Mouse (Mus musculus) neural tube, embryonic 13.5 days (tissue): Measurements from ENCODE around the gene March2. TPM values are rescaled to one million over a fixed set of nuclear protein-coding genes. Genes with fewer than 3 reads are reported as not detected.
"Not testable (repeated sequence)": the region's sequence is repeated elsewhere in the genome, so short reads cannot be mapped to it uniquely, and the experiment has no call there.

Experiments used
- ATAC-seq: fragments of 200-750 bp; cut with Nextera tagmentation; 2 replicates; pipeline ENCODE4 v1.8.0; 2017; ENCODE audit warnings: low read depth, mild to moderate bottlenecking, moderate TSS enrichment, moderate library complexity
- H3K27ac ChIP-seq: fragments of 300-500 bp; sonication (generic); replicated peaks from 2 replicates; pipeline ENCODE4 v1.5.1; 2015; ENCODE audit warnings: moderate library complexity, mild to moderate bottlenecking, inconsistent platforms
- H3K27me3 ChIP-seq: fragments of 300-500 bp; sonication (generic); 2 replicates; pipeline ENCODE4 v1.6.1; 2015; ENCODE audit warnings: mild to moderate bottlenecking, inconsistent platforms
- H3K36me3 ChIP-seq: fragments of 300-500 bp; sonication (generic); 2 replicates; pipeline ENCODE4 v1.6.1; 2015; ENCODE audit warnings: mild to moderate bottlenecking, inconsistent platforms
- H3K4me1 ChIP-seq: fragments of 300-500 bp; sonication (generic); replicated peaks from 2 replicates; pipeline ENCODE4 v1.6.1; 2015; ENCODE audit warnings: inconsistent platforms
- H3K4me2 ChIP-seq: fragments of 300-500 bp; sonication (generic); 2 replicates; pipeline ENCODE4 v1.6.1; 2015; ENCODE audit warnings: inconsistent platforms, mild to moderate bottlenecking, moderate library complexity
- H3K4me3 ChIP-seq: fragments of 300-500 bp; sonication (generic); 2 replicates; pipeline ENCODE4 v1.5.1; 2015; ENCODE audit warnings: mild to moderate bottlenecking, inconsistent platforms
- H3K9ac ChIP-seq: fragments of 300-500 bp; sonication (generic); 2 replicates; pipeline ENCODE4 v1.6.1; 2015; ENCODE audit warnings: moderate library complexity, mild to moderate bottlenecking, inconsistent platforms
- H3K9me3 ChIP-seq: fragments of 300-500 bp; sonication (generic); 2 replicates; pipeline ENCODE4 v1.6.1; 2016; ENCODE audit warnings: inconsistent platforms
- WGBS: fragments of 180-500 bp; shearing (Covaris S2); methylation state at CpG from one replicate; pipeline ENCODE4 v1.1.7; 2015; 5-methylcytosine and 5-hydroxymethylcytosine counted together
- polyA plus RNA-seq: library from polyadenylated mRNA; unstranded; fragments of >200 nt; fragmentation: Nextera tagmentation; extraction: Ambion mirVana; gene quantifications from 2 replicates; pipeline ENCODE4 v1.2.1, GENCODE M21; 2015

March2 gene
- polyA plus RNA-seq, 1 experiment from 2014 or later = 74.9 TPM

- Histone ChIP-seq H3K4me1 (peaks cover 2% of the 10 kb centered on the region; the same call in 1 of the 2 replicates), H3K27me3 (no peaks in the 10 kb centered on the region), H3K9ac (no peak overlapping the region), H3K4me2 (no peak overlapping the region), H3K4me3 (no peak overlapping the region), H3K36me3 (peaks cover 51% of the 10 kb centered on the region), H3K27ac (no peak overlapping the region), H3K9me3 (no peaks in the 10 kb centered on the region)
- no peak for ATAC-seq
- 88% methylated on average over 2 of the region's 2 CpGs for WGBS
Observed at GRCm38 (mm10) chr17:33746011-33746410, 27.5 kb upstream of the March2 start.

- no peak overlapping the region for H3K9ac ChIP-seq
- H3K27ac ChIP-seq = no peak overlapping the region
- no peak overlapping the region for H3K4me3 ChIP-seq
- no peak overlapping the region for H3K4me2 ChIP-seq
- H3K9me3 ChIP-seq = no peaks in the 10 kb centered on the region
- no peaks in the 10 kb centered on the region for H3K27me3 ChIP-seq
- no peaks in the 10 kb centered on the region for H3K4me1 ChIP-seq
- 92% methylated on average over 5 of the region's 5 CpGs for WGBS
- no peak for ATAC-seq
- peaks cover 40% of the 10 kb centered on the region for H3K36me3 ChIP-seq
Observed at GRCm38 (mm10) chr17:33744686-33745384, 26.4 kb upstream of the March2 start.

- Histone ChIP-seq H3K9me3 (no peaks in the 10 kb centered on the region), H3K4me1 (no peaks in the 10 kb centered on the region), H3K4me3 (no peak overlapping the region), H3K27me3 (no peaks in the 10 kb centered on the region), H3K36me3 (peaks cover 16% of the 10 kb centered on the region), H3K4me2 (no peak overlapping the region), H3K27ac (no peak overlapping the region), H3K9ac (no peak overlapping the region)
- 94% methylated on average over 1 of the region's 1 CpGs for WGBS
- ATAC-seq = no peak
Observed at GRCm38 (mm10) chr17:33742420-33742819, 23.9 kb upstream of the March2 start.

- H3K27me3 ChIP-seq, ATAC-seq, H3K4me2 ChIP-seq, H3K9me3 ChIP-seq, H3K27ac ChIP-seq, H3K4me3 ChIP-seq, H3K4me1 ChIP-seq, H3K9ac ChIP-seq, H3K36me3 ChIP-seq: not testable (repeated sequence)
- 88% methylated on average over 10 of the region's 10 CpGs for WGBS
Observed at GRCm38 (mm10) chr17:33733526-33733925, 15.1 kb upstream of the March2 start.

- not testable (repeated sequence) for H3K27me3 ChIP-seq, H3K9ac ChIP-seq, H3K27ac ChIP-seq, H3K36me3 ChIP-seq, H3K9me3 ChIP-seq, H3K4me1 ChIP-seq, H3K4me2 ChIP-seq, ATAC-seq, H3K4me3 ChIP-seq
- WGBS = 79% methylated on average over 9 of the region's 9 CpGs
Observed at GRCm38 (mm10) chr17:33732556-33733083, 14.2 kb upstream of the March2 start.

GRCm38 (mm10) chr17:33729215-33729614 is 10.7 kb upstream of the March2 start:
- Histone ChIP-seq H3K27ac (no peak overlapping the region), H3K36me3 (no peaks in the 10 kb centered on the region), H3K9me3 (peaks cover 5% of the 10 kb centered on the region; the same call in 1 of the 2 replicates), H3K4me1 (no peaks in the 10 kb centered on the region), H3K4me2 (no peak overlapping the region), H3K9ac (no peak overlapping the region), H3K27me3 (no peaks in the 10 kb centered on the region), H3K4me3 (no peak overlapping the region)
- WGBS = 84% methylated on average over 2 of the region's 2 CpGs
- ATAC-seq = no peak

- Histone ChIP-seq H3K4me2 (no peak overlapping the region), H3K9ac (no peak overlapping the region), H3K4me3 (no peak overlapping the region), H3K9me3 (peaks cover 5% of the 10 kb centered on the region; the same call in 1 of the 2 replicates), H3K4me1 (no peaks in the 10 kb centered on the region), H3K36me3 (no peaks in the 10 kb centered on the region), H3K27me3 (no peaks in the 10 kb centered on the region), H3K27ac (no peak overlapping the region)
- WGBS = 71% methylated on average over 2 of the region's 2 CpGs
- ATAC-seq = no peak
Observed at GRCm38 (mm10) chr17:33728396-33728795, 9.9 kb upstream of the March2 start.

- ATAC-seq = no peak
- WGBS = 95% methylated on average over 7 of the region's 7 CpGs
- H3K9ac ChIP-seq = no peak overlapping the region
Observed at GRCm38 (mm10) chr17:33719736-33720378, 1.4 kb upstream of the March2 start.

GRCm38 (mm10) chr17:33718944-33719725 is 665 bp upstream of the March2 start:
- peak; percentile 41 for ATAC-seq
- Histone ChIP-seq H3K4me3 (peak overlapping the region; percentile 88), H3K27ac (no peak overlapping the region), H3K4me2 (peak overlapping the region; percentile 74), H3K27me3 (no peaks in the 10 kb centered on the region), H3K9me3 (no peaks in the 10 kb centered on the region), H3K9ac (no peak overlapping the region), H3K36me3 (peaks cover 6% of the 10 kb centered on the region; the same call in 1 of the 2 replicates), H3K4me1 (peaks cover 13% of the 10 kb centered on the region)
- 45% methylated on average over 10 of the region's 10 CpGs for WGBS

More at GRCm38 (mm10) chr17:33719736-33720378, 1.4 kb upstream of the March2 start:
- H3K4me2 ChIP-seq = no peak overlapping the region
- H3K4me3 ChIP-seq = no peak overlapping the region
- no peak overlapping the region for H3K27ac ChIP-seq
- H3K27me3 ChIP-seq = no peaks in the 10 kb centered on the region
- H3K4me1 ChIP-seq = peaks cover 13% of the 10 kb centered on the region
- H3K9me3 ChIP-seq = no peaks in the 10 kb centered on the region
- H3K36me3 ChIP-seq = peaks cover 6% of the 10 kb centered on the region; the same call in 1 of the 2 replicates

GRCm38 (mm10) chr17:33717982-33718381 is 488 bp downstream of the March2 start:
- Histone ChIP-seq H3K27ac (no peak overlapping the region), H3K4me1 (peaks cover 13% of the 10 kb centered on the region), H3K36me3 (peaks cover 6% of the 10 kb centered on the region; the same call in 1 of the 2 replicates), H3K4me2 (peak overlapping the region; percentile 74), H3K4me3 (peak overlapping the region; percentile 88), H3K27me3 (no peaks in the 10 kb centered on the region), H3K9ac (peak overlapping the region; percentile 82), H3K9me3 (no peaks in the 10 kb centered on the region)
- 7% methylated on average over 8 of the region's 8 CpGs for WGBS
- 0 out of 2 replicates have a peak, but pooled peaks have one; percentile 0 for ATAC-seq

- no peak overlapping the region for H3K27ac ChIP-seq
- H3K9me3 ChIP-seq = no peaks in the 10 kb centered on the region
- 97% methylated on average over 1 of the region's 1 CpGs for WGBS
- ATAC-seq = no peak
- H3K4me1 ChIP-seq = peaks cover 13% of the 10 kb centered on the region
- no peak overlapping the region for H3K9ac ChIP-seq
- H3K27me3 ChIP-seq = no peaks in the 10 kb centered on the region
- H3K4me3 ChIP-seq = no peak overlapping the region
- peak overlapping the region; percentile 74; the same call in 1 of the 2 replicates for H3K4me2 ChIP-seq
- peaks cover 6% of the 10 kb centered on the region; the same call in 1 of the 2 replicates for H3K36me3 ChIP-seq
Observed at GRCm38 (mm10) chr17:33717246-33717645, 1.2 kb downstream of the March2 start.

GRCm38 (mm10) chr17:33714779-33715178 is 3.7 kb downstream of the March2 start:
- no peak overlapping the region for H3K4me3 ChIP-seq
- no peak overlapping the region for H3K27ac ChIP-seq
- 84% methylated on average over 1 of the region's 1 CpGs for WGBS
- peaks cover 13% of the 10 kb centered on the region for H3K4me1 ChIP-seq
- no peak overlapping the region for H3K9ac ChIP-seq
- H3K9me3 ChIP-seq = no peaks in the 10 kb centered on the region
- ATAC-seq = no peak
- no peak overlapping the region for H3K4me2 ChIP-seq
- peaks cover 17% of the 10 kb centered on the region for H3K36me3 ChIP-seq
- H3K27me3 ChIP-seq = no peaks in the 10 kb centered on the region
